Mouse (Mus musculus): ENCODE data around the gene Sbno2. TPM values are rescaled to one million over a fixed set of nuclear protein-coding genes. Genes with fewer than 3 reads are reported as not detected.

Gene Sbno2
- total RNA-seq, 2 experiments from 2014 or later: 24.5 to 42.4 TPM

DNA sequence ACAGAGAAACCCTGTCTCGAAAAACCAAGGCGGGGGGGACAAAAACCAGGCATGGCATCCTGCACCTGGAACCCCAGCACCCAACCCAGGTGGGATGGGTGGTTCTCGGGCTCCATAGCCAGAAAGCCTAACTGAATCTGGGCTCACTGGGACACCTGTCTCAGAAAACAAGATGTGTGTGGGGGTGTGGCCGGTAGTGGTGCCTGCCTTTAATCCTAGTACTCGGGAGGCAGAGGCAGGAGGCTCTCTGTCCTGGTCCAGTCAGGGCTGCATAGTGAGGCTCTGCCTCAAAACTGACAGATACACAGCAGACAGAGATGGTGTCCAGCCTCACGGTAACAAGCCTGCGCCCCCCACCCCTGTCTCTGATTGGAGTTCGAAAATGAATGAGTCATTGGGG, 82.6 kb downstream of the Sbno2 start:
- ATAC-seq (replicated peaks; ENCODE audit: poor library complexity, severe bottlenecking): no peak

DNA sequence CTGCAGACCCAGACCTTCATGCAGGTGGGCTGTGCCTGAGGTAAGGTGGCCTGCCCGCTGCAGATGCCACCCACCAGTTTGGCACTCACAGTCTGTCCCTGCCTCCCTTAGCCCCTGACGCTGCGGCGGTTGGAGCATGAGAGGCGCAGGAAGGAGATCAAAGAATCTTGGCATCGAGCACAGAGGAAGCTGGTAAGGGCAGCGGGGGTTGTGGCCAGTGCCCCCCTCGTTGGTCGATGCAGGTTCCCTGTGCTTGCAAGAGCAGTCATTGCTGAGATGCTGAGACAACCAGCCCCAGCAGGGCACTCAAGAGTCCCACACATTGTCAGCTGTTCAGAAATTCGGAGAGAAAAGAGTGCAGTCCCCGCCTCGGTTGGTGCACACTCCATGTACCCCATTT, 83.2 kb downstream of the Sbno2 start:
- ATAC-seq (replicated peaks; ENCODE audit: poor library complexity, severe bottlenecking): no peak

DNA sequence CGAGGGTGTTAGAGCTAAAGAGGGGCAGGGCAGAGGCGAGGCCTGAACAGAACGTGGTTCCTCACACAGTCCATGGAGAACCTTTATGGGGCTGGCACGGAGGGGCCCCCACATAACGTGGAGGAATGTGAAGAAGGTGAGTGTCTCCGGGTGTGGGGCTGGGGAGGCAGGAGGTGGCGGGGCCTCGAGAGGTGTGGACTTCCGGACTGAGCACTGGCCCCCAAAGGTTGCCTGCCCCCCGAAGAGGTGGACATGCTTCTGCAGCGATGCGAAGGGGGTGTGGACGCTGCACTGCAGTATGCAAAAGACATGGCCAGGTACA, 84.1 kb downstream of the Sbno2 start:
- ATAC-seq (replicated peaks; ENCODE audit: poor library complexity, severe bottlenecking): no peak

DNA sequence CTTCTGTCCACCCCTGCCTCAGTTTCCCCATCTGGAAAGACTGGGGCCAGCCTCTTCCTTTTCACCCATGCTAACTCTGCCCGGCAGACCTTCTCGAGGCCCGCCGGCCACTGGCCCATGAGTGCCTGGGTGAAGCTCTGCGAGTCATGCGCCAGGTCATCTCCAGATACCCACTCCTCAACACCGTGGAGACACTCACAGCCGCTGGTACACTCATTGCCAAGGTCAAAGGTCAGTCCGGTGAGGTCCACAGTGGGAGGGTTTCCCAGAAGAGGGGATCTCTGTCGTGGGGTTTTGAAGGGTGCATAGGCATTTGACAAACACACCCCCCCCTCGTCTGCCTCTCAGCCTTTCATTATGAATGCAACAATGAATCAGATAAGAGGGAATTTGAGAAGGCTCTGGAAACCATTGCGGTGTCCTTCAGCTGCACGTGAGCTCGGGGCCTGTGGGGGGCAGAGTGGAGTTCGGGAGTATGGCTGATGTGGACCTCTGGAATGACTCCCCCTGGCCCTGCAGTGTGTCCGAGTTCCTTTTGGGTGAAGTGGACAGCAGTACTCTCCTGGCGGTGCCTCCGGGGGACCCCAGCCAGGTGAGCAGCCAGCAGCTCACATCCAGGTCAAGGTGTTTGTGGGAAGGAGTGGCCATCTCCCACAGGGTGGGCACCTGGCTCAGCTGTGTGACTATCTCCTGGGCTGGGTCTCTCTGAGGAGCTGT, 84.6 kb downstream of the Sbno2 start:
- ATAC-seq (replicated peaks; ENCODE audit: poor library complexity, severe bottlenecking): no peak

DNA sequence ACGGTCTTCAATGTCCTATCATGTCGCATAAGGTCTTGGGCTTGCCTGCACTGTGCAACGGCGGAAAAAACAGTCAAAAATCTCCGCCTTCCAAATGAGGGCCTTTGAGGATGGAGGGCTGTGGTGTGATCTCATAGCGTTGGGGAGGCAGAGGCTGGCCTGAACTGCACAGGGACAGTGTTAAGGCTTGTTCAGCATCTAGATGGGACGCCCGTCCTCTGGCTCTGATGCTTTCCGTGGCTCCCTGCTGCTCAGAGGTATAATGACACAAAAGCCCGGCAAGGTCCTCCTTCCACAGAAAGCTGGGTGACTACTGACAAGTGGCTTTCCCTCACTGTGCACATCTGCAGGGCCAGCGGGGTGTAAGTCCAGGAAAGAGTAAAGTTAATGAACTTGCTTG, 85.2 kb downstream of the Sbno2 start:
- ATAC-seq (replicated peaks; ENCODE audit: poor library complexity, severe bottlenecking): no peak

DNA sequence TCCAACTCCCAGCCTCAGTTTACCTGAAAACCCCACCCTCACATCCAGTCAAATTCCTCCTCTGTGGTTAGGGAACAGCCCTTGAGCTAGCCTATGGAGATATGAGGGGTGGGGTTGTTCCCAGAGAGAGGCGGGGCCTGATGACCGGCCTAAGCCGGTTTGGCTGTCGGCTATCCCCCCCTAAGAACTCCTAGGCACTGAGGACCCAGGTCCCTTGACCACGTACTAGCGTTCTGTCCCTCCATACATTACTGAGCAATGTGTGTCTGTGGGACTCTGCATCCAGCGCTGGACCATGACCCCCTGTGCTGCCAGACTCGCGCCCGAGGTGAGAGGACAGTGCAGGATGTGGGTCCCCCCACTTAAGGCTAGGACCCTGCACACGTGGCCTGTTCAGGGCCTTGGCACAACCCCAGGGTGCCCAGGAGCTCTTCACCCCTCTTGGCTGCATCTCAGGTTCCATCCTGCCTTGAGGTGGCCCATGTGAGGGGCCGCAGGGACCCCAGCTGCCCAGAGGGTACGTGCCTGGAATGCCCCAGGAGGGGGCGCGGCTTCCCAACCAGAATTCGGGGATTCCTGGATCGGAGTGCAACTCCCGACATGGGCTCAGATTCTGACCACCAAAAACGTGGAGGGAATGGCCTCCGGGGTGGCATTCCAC, 85.8 kb downstream of the Sbno2 start:
- no peak for ATAC-seq (replicated peaks; ENCODE audit: poor library complexity, severe bottlenecking)

DNA sequence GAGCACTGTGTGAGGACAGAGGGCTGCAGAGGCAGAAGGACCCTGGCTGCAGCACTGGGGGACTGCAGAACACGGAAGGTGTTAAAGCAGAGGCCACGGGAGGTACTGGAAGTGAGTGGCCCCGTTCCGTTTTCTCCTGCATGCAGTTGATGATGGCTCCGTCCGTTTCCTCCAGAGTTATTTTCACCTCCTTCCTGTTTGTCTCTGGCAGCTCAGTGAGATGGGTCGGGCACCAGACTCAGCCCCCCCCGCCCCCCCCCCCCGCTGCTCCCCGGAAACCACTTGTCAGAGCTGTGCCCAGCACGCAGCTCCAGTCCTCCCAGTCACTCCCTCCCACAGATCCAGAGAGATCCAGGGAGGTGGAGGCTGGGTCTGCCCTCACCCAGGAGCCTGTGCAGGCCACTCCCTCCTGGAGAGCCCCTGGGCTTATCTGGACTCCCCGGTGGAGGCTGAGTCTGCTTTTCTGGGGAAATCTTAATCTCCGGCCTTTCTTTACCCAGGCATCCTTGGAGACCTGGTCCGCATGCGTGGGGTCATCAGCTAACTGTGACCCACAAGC, 86.6 kb downstream of the Sbno2 start:
- peak; percentile 10 for ATAC-seq (replicated peaks; ENCODE audit: poor library complexity, severe bottlenecking)

DNA sequence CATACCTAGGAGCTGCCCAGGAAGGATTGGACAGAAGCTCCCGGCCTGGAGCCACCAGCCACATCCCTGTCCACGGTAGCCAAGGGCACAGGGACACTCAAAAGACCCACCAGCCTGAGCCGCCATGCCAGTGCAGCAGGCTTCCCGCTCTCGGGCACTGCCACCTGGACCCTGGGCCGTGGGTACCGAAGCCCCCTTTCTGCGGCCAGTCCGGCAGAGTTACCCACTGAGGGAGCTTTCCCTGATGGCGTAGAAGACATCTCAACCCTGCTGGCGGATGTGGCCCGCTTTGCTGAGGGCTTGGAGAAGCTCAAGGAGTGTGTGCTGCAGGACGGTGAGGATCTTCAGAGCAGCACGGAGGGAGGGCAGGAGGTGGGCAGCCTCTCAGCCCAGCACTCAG, 87.6 kb downstream of the Sbno2 start:
- ATAC-seq (replicated peaks; ENCODE audit: poor library complexity, severe bottlenecking): no peak

DNA sequence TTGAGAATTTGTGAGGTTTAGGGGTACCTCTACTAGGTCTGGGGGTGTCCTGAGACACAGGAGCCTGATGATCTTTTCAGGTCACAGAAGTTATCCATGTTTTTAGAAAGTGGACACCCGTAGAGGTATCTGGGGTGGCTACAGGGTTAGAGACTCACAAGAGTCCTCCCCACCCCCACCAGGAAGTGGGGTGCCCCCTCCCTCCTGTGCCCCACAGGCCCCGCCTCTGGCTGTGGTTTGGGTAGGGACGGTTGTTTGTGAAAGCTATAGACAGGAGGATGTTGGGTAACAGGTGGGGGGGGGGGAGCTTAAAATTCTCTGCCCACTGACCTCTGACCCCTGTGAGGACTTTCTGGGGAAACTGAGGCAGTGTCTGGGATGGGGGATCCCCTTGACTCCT, 88.0 kb downstream of the Sbno2 start:
- ATAC-seq (replicated peaks; ENCODE audit: poor library complexity, severe bottlenecking): peak; percentile 57

DNA sequence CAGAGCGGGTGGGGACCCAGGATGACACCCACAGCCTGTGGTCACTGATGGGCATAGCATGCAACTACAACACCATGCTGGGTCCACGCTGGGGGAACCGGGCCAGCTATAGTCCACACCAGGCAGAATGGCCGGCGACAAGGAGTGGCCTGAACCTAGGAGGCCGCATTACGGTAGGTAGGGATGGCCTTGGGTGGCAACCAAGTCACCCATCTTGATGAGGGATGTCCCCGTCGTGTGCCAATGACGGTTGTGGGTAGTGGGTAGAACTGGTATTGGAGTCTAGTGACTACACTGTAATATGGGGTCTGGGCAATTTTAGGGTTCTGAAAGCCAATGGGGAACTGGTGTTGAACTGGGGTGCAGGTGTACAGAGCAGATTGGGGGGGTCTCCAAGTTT, 88.4 kb downstream of the Sbno2 start:
- peak; percentile 33 for ATAC-seq (replicated peaks; ENCODE audit: poor library complexity, severe bottlenecking)

DNA sequence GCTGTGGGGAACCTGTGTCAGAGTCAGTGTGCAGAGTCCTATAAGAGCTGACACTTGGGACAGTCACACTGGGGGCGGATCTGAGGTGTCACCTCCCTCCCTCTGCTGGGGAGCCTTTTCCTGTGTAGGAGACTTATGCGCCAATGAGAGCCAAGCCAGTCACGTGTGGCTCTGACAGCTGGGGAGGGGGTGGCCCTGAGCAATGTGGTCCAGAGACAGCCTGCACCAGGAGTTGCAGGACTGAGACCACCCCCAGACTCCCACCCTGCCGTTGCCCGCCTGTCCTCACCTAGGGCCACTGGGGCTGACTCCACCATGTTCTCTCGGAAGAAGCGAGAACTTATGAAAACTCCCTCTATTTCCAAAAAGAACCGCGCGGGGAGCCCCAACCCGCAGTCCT, 88.9 kb downstream of the Sbno2 start, which contains the start of gene Arhgap45:
Gene Arhgap45 (plus strand): TSS at position 143 of the 400 bp plus-strand sequence.
- ATAC-seq (replicated peaks; ENCODE audit: poor library complexity, severe bottlenecking): peak; percentile 83

DNA sequence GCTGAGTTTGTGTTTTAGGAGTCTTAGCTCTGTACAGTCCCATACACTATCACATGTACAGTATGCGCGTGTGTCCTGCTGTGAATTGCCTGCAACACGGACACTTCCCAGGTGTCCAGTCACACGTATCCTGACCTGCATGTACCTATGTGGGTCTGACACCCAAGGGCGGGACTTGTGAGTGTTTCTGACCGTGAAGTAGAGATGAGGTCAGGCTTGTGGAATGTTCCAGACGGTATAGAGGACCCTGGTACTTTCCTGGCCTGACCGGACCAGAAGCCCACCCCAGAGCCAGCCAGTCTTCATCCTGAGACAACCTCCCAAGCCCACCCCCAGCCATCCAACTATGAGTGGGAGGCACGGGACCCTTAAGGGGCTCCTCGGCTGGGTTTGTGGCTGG, 89.8 kb downstream of the Sbno2 start:
- ATAC-seq (replicated peaks; ENCODE audit: poor library complexity, severe bottlenecking): no peak

DNA sequence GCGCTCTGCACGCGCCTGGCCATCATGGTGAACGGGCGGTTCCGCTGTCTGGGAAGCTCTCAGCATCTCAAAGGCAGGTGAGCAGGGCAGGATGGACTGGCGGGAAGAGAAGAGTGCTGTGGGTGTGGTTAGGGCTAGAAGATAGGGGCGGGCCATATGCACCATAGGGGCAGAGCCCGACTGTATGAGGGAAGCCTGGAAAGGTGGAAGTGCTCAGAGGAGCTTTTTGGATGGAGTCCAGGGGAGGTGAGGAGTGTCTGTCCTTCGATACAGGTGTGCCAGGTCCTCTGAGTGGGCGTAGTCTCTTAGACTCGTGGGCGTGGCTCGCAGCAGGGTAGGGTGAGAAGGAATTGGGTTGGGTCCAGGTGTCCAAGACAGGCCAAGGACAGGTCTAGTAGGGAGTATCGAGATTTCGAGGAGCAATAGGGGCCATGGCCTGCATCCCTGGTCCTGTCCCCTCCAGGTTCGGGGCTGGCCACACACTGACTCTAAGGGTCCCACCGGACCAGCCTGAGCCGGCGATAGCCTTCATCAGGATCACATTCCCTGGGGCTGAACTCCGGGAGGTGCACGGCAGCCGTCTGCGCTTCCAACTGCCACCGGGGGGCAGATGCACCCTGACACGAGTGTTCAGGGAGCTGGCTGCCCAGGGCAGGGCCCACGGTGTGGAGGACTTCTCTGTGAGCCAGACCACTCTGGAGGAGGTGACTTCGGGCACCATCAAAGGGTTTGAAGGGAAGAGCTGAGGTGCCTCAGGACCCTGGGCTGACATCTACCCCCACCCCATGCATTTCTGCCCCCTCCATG, 90.7 kb downstream of the Sbno2 start:
- ATAC-seq (replicated peaks; ENCODE audit: poor library complexity, severe bottlenecking): no peak

DNA sequence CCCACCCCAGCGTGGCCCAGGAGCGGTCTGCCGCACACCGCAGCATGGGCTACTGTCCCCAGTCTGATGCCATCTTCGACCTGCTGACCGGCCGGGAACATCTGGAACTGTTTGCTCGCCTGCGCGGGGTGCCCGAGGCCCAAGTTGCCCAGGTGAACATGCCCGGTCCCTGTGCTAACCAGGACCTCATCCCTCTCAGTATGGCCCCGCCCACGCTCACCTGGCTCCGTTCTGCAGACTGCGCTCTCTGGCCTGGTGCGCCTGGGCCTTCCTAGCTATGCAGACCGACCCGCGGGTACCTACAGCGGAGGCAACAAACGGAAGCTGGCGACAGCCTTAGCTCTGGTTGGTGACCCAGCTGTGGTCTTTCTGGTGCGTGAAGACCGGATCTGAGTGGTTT, 91.8 kb downstream of the Sbno2 start:
- ATAC-seq (replicated peaks; ENCODE audit: poor library complexity, severe bottlenecking): no peak

DNA sequence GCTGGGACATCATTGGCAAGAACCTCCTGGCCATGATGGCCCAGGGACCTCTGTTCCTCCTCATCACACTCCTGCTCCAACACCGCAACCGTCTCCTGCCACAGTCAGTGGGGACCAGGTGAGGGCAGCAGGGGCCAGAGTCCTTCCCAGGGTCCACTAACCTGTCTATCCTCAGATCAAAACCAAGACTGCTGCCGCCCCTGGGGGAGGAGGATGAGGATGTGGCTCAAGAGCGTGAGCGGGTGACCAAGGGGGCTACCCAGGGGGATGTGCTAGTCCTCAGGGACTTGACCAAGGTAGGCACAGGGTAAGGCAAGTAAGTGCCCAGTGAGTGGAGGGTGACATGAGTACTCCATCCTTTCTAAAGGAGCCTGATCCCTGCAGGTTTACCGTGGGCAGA, 93.6 kb downstream of the Sbno2 start:
- no peak for ATAC-seq (replicated peaks; ENCODE audit: poor library complexity, severe bottlenecking)

Other genes starting within 250 kb of the Sbno2 start
Only the 30 nearest of the 34 such genes appear.
- 5,751 and 6,009 TPM in 2 replicates for gene Elane, start 219.3 kb downstream of the Sbno2 start, total RNA-seq (2014; fragmentation: Nextera tagmentation)
- 2,814 and 3,772 TPM in 2 replicates for gene Elane, start 219.3 kb downstream of the Sbno2 start, total RNA-seq (2017)
- gene Cfd, start 214.7 kb downstream of the Sbno2 start, total RNA-seq (2014; fragmentation: Nextera tagmentation): 1.6 and 4.5 TPM in 2 replicates
- gene Cfd, start 214.7 kb downstream of the Sbno2 start, total RNA-seq (2017): not detected in 2 replicates
- gene Med16, start 196.6 kb downstream of the Sbno2 start, total RNA-seq (2014; fragmentation: Nextera tagmentation): 14.1 and 20.3 TPM in 2 replicates
- 17.0 and 18.7 TPM in 2 replicates for gene Med16, start 196.6 kb downstream of the Sbno2 start, total RNA-seq (2017)
- not detected in 2 replicates for gene Gm26602, start 194.7 kb downstream of the Sbno2 start, total RNA-seq (2014; fragmentation: Nextera tagmentation)
- 0.98 TPM in 1 of 2 replicates, not detected in the other for gene Gm26602, start 194.7 kb downstream of the Sbno2 start, total RNA-seq (2017)
- gene Kiss1r, start 188.6 kb downstream of the Sbno2 start, total RNA-seq (2014; fragmentation: Nextera tagmentation): not detected in 2 replicates
- 0.26 TPM in 1 of 2 replicates, not detected in the other for gene Kiss1r, start 188.6 kb downstream of the Sbno2 start, total RNA-seq (2017)
- 62.9 and 64.6 TPM in 2 replicates for gene R3hdm4, start 184.4 kb downstream of the Sbno2 start, total RNA-seq (2014; fragmentation: Nextera tagmentation)
- gene R3hdm4, start 184.4 kb downstream of the Sbno2 start, total RNA-seq (2017): 39.1 and 40.4 TPM in 2 replicates
- gene Arid3a, start 178.5 kb downstream of the Sbno2 start, total RNA-seq (2014; fragmentation: Nextera tagmentation): 21.2 and 22.5 TPM in 2 replicates
- gene Arid3a, start 178.5 kb downstream of the Sbno2 start, total RNA-seq (2017): 32.4 and 36.7 TPM in 2 replicates
- 48.4 and 49.8 TPM in 2 replicates for gene Wdr18, start 145.4 kb downstream of the Sbno2 start, total RNA-seq (2014; fragmentation: Nextera tagmentation)
- gene Wdr18, start 145.4 kb downstream of the Sbno2 start, total RNA-seq (2017): 24.6 and 28.2 TPM in 2 replicates
- gene Grin3b, start 134.9 kb downstream of the Sbno2 start, total RNA-seq (2014; fragmentation: Nextera tagmentation): not detected in 2 replicates
- not detected in 2 replicates for gene Grin3b, start 134.9 kb downstream of the Sbno2 start, total RNA-seq (2017)
- 38.2 and 63.0 TPM in 2 replicates for gene Tmem259, start 121.2 kb downstream of the Sbno2 start, total RNA-seq (2014; fragmentation: Nextera tagmentation)
- gene Tmem259, start 121.2 kb downstream of the Sbno2 start, total RNA-seq (2017): 43.2 and 54.7 TPM in 2 replicates
- gene Cnn2, start 117.0 kb downstream of the Sbno2 start, total RNA-seq (2014; fragmentation: Nextera tagmentation): 50.6 and 57.5 TPM in 2 replicates
- gene Cnn2, start 117.0 kb downstream of the Sbno2 start, total RNA-seq (2017): 72.7 and 89.8 TPM in 2 replicates
- gene Abca7, start 109.1 kb downstream of the Sbno2 start, total RNA-seq (2014; fragmentation: Nextera tagmentation): 23.0 and 28.8 TPM in 2 replicates
- 14.7 and 16.0 TPM in 2 replicates for gene Abca7, start 109.1 kb downstream of the Sbno2 start, total RNA-seq (2017)
- gene Arhgap45, start 88.9 kb downstream of the Sbno2 start, total RNA-seq (2014; fragmentation: Nextera tagmentation): 109 and 133 TPM in 2 replicates
- gene Arhgap45, start 88.9 kb downstream of the Sbno2 start, total RNA-seq (2017): 110 and 120 TPM in 2 replicates
- 96.6 and 105 TPM in 2 replicates for gene Polr2e, start 65.8 kb downstream of the Sbno2 start, total RNA-seq (2014; fragmentation: Nextera tagmentation)
- gene Polr2e, start 65.8 kb downstream of the Sbno2 start, total RNA-seq (2017): 79.7 and 86.7 TPM in 2 replicates
- 278 and 280 TPM in 2 replicates for gene Gpx4, start 58.4 kb downstream of the Sbno2 start, total RNA-seq (2014; fragmentation: Nextera tagmentation)
- gene Gpx4, start 58.4 kb downstream of the Sbno2 start, total RNA-seq (2017): 397 and 420 TPM in 2 replicates
- 94.5 and 150 TPM in 2 replicates for gene Stk11, start 10.2 kb upstream of the Sbno2 start, total RNA-seq (2014; fragmentation: Nextera tagmentation)
- gene Stk11, start 10.2 kb upstream of the Sbno2 start, total RNA-seq (2017): 121 and 132 TPM in 2 replicates
- 193 and 253 TPM in 2 replicates for gene Atp5d, start 33.1 kb upstream of the Sbno2 start, total RNA-seq (2014; fragmentation: Nextera tagmentation)
- gene Atp5d, start 33.1 kb upstream of the Sbno2 start, total RNA-seq (2017): 47.4 and 49.6 TPM in 2 replicates
- gene Cbarp, start 35.3 kb upstream of the Sbno2 start, total RNA-seq (2014; fragmentation: Nextera tagmentation): 0.73 and 5.3 TPM in 2 replicates
- 0.36 TPM in 1 of 2 replicates, not detected in the other for gene Cbarp, start 35.3 kb upstream of the Sbno2 start, total RNA-seq (2017)
- gene Midn, start 42.7 kb upstream of the Sbno2 start, total RNA-seq (2014; fragmentation: Nextera tagmentation): 26.7 and 36.8 TPM in 2 replicates
- gene Midn, start 42.7 kb upstream of the Sbno2 start, total RNA-seq (2017): 10.0 and 17.4 TPM in 2 replicates
- 25.3 and 70.7 TPM in 2 replicates for gene Cirbp, start 60.4 kb upstream of the Sbno2 start, total RNA-seq (2014; fragmentation: Nextera tagmentation)
- 36.8 and 40.7 TPM in 2 replicates for gene Cirbp, start 60.4 kb upstream of the Sbno2 start, total RNA-seq (2017)
- gene 1600002K03Rik, start 67.4 kb upstream of the Sbno2 start, total RNA-seq (2014; fragmentation: Nextera tagmentation): 17.2 and 43.4 TPM in 2 replicates
- gene 1600002K03Rik, start 67.4 kb upstream of the Sbno2 start, total RNA-seq (2017): 11.2 and 11.5 TPM in 2 replicates
- not detected in 2 replicates for gene Efna2, start 73.9 kb upstream of the Sbno2 start, total RNA-seq (2014; fragmentation: Nextera tagmentation)
- 0.05 TPM in 1 of 2 replicates, not detected in the other for gene Efna2, start 73.9 kb upstream of the Sbno2 start, total RNA-seq (2017)
- 52.6 and 53.1 TPM in 2 replicates for gene Mum1, start 120.9 kb upstream of the Sbno2 start, total RNA-seq (2014; fragmentation: Nextera tagmentation)
- 30.6 and 31.0 TPM in 2 replicates for gene Mum1, start 120.9 kb upstream of the Sbno2 start, total RNA-seq (2017)
- 109 and 191 TPM in 2 replicates for gene Ndufs7, start 143.6 kb upstream of the Sbno2 start, total RNA-seq (2014; fragmentation: Nextera tagmentation)
- gene Ndufs7, start 143.6 kb upstream of the Sbno2 start, total RNA-seq (2017): 97.9 and 124 TPM in 2 replicates
- gene Gamt, start 155.4 kb upstream of the Sbno2 start, total RNA-seq (2014; fragmentation: Nextera tagmentation): 4.8 and 6.9 TPM in 2 replicates
- 3.1 and 5.7 TPM in 2 replicates for gene Gamt, start 155.4 kb upstream of the Sbno2 start, total RNA-seq (2017)
- gene Dazap1, start 155.9 kb upstream of the Sbno2 start, total RNA-seq (2014; fragmentation: Nextera tagmentation): 128 and 145 TPM in 2 replicates
- 154 and 157 TPM in 2 replicates for gene Dazap1, start 155.9 kb upstream of the Sbno2 start, total RNA-seq (2017)
- gene Rps15, start 186.9 kb upstream of the Sbno2 start, total RNA-seq (2014; fragmentation: Nextera tagmentation): 3,725 and 3,829 TPM in 2 replicates
- 2,646 and 2,810 TPM in 2 replicates for gene Rps15, start 186.9 kb upstream of the Sbno2 start, total RNA-seq (2017)
- not detected in 2 replicates for gene Apc2, start 190.4 kb upstream of the Sbno2 start, total RNA-seq (2014; fragmentation: Nextera tagmentation)
- gene Apc2, start 190.4 kb upstream of the Sbno2 start, total RNA-seq (2017): not detected in 2 replicates
- gene 2310011J03Rik, start 215.0 kb upstream of the Sbno2 start, total RNA-seq (2014; fragmentation: Nextera tagmentation): 35.2 and 45.0 TPM in 2 replicates
- gene 2310011J03Rik, start 215.0 kb upstream of the Sbno2 start, total RNA-seq (2017): 16.4 and 17.4 TPM in 2 replicates
- gene Pcsk4, start 223.9 kb upstream of the Sbno2 start, total RNA-seq (2014; fragmentation: Nextera tagmentation): 6.7 and 7.2 TPM in 2 replicates
- 0.98 and 1.6 TPM in 2 replicates for gene Pcsk4, start 223.9 kb upstream of the Sbno2 start, total RNA-seq (2017)